Mouse (Mus musculus): ENCODE measurements at regions not wholly inside any gene's neighbourhood (a gene's known extent, or its start where the extent isn't known, plus 50 kb on each side); places are given as distances from the start of the nearest gene placed in this dataset.

GRCm38 (mm10) chr16:24092616-24093525 is 104.2 kb upstream of the Bcl6 start:
- no peak for DNase-seq

DNA sequence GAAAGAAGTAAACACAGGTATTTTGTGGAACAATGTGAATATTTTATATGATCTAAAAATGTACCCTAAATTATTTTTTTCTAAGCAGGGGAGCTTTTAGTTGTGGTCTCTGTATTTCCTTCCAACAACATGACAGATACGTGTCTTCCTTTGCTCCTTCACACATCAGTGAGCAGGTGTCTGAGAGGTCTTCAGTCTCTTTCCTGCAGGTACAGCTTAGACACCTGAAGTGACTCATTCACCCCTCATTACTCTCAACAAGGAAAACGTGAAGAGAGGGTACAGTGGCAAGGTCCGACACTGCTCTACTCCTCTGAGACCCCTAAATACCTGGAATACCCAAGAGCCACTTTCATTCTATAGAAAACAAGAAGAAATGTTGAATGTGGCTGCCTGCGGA is 103.5 kb upstream of the Bcl6 start:
- DNase-seq = no peak

- DNase-seq = no peak
Measured at GRCm38 (mm10) chr16:24090981-24091380, 102.3 kb upstream of the Bcl6 start.

GRCm38 (mm10) chr16:24089840-24090762 is 101.4 kb upstream of the Bcl6 start:
- peak; percentile 18 for DNase-seq

- DNase-seq = no peak
Measured at GRCm38 (mm10) chr16:24083966-24084365, 95.3 kb upstream of the Bcl6 start.

- no peak for DNase-seq
Measured at GRCm38 (mm10) chr16:24080471-24080870, 91.8 kb upstream of the Bcl6 start.

DNA sequence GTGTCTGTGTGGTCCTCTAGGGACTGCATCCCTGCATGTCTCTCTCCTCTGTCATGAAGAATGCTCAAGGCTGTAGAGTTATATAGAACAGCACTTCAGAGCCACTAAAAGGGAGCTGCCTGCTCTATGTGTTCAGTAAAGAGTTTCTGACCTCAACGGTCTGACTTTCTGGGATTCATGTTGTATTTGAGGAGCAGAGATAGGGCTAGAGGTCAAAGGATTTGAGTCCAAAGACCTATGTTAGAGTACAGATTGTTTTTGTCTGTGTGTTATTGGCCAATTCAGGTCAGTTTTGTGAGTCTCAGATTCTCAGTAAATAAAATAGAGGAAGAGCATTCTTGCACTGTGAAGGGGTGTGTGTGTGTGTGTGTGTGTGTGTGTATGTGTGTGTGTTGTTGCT is 90.0 kb upstream of the Bcl6 start:
- no peak for DNase-seq

- no peak for DNase-seq
Measured at GRCm38 (mm10) chr16:24077428-24077827, 88.8 kb upstream of the Bcl6 start.

- DNase-seq = no peak
Measured at GRCm38 (mm10) chr16:24076799-24077136, 88.1 kb upstream of the Bcl6 start.

DNA sequence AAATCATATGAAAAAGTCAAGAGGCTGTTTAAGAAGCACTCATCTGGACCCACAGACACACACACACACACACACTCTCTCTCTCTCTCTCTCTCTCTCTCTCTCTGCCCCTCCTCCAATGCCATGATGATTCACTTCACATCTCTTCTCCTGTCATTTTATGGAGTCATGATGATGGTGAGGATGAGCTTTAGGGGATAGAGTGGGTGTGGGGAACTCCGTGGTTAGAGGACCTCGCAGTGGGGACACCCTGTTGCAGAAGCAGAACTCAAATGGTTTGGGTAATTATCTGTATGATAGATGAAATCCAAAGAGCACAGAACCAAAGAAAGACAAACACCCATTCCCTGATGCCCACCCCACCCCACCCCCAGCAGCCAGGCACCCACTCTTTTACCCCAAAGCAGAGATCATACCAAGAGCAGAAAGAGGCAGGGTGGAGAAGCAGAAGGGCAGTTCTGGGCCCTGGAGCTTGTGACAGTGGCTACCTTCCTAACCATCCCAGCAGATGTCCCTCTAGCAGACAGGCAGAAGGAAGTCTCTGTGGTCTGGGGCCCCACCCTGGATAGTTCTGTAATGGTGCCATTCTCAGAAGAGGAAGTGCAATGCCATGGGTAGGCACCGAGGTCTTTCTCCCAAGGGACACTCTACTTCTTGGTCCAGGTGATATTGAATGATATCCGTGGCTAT is 87.6 kb upstream of the Bcl6 start:
- DNase-seq = no peak

- DNase-seq = no peak
Measured at GRCm38 (mm10) chr16:24073613-24074244, 85.1 kb upstream of the Bcl6 start.

- no peak for DNase-seq
Measured at GRCm38 (mm10) chr16:24073065-24073464, 84.4 kb upstream of the Bcl6 start.

GRCm38 (mm10) chr16:24069411-24069810 is 80.8 kb upstream of the Bcl6 start:
- no peak for DNase-seq

- DNase-seq = no peak
Measured at GRCm38 (mm10) chr16:24068250-24068813, 79.7 kb upstream of the Bcl6 start.

DNA sequence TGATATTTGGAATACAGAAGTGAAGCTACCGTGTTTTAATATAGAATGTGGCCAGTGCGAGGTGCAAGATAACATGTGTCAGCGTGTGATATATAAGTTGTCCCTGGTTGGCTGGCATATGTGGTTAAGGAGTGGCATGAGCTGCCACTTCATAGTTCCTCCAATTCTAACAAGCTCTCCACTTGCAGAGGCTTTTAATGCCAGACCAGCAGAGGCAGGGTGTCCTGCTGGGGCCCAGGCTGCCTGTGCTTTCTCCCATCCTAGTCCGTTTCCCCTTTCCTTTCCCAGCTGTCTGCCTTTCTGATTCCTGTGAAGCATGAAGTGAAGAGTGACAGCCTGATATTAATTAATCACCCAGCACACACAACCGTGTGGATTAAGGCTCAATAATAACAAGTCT is 73.7 kb upstream of the Bcl6 start:
- no peak for DNase-seq

DNA sequence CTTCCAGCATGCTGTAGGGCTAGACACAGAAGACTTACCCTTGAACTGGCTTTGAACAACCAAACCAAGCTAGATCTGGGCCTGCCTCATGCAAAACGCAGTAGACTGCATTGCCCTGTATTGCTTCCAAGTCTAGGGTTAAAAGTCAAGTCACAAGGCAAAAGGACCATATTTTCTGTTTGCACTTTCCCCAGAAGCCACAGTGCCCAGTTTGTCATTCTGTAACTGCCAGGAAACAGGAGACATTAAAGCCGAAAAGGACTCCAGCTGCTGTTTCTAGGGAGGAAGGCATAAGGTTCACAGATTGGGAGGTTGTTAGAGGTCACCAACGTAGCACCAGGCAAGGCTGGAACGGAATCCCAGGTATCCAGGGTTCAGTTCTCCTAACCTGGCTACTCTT is 72.8 kb upstream of the Bcl6 start:
- no peak for DNase-seq

DNA sequence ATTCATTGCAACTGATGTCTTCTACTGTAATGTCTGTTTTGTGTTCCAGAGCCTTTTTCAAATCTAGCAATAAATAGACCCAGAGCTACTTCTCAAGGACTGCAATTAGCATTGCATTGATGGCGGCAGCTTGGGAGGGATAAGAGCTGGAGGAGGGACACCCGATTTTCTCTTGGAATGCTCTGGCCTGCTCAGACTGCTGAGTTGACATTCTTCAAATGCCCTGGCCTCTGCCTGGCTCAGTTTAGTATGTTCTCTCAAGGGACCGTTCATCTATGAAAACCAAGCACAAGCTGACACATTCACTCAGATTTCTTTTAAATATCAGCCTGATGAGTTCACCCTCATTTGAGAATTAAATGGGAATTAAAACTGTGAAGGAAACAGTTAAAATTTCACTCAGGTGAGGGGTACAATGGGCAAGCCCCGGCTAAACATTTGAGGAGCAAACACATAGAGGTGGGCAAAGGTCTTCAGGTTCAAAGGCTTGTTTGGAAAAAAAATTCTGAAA is 70.5 kb upstream of the Bcl6 start:
- DNase-seq = no peak

DNA sequence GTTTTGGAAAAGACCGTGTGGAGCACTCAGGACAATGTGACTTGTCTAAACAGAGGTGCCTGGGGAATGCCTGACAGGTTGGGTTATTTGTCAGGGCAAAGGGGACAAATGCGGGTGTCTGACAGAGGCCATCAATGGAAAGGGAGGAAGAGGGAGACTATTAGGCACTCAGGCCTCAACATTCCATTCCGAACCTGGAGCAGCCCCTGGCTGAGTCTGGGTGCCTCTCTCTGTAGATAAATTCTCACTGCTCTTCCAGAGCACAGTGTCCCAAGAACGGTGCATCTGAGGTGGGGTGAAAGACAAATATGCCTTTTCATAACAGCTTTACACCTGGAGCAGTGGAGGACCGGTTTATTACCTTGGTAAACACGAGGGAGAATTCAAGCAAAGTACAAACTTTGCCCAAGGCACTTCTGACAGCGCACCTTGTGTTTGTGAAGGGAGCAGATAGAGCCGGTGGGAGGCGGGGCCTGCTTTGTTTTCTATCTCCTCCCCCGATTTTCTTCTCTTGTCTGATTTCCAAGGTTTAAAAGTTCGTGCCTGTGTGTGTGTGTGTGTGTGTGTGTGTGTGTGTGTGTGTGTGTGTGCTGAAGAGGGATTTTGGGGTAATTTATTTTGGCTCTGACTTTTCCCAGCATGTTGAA is 68.4 kb upstream of the Bcl6 start:
- peak; percentile 42 for DNase-seq

- no peak for DNase-seq
Measured at GRCm38 (mm10) chr16:24056123-24056884, 67.7 kb upstream of the Bcl6 start.

DNA sequence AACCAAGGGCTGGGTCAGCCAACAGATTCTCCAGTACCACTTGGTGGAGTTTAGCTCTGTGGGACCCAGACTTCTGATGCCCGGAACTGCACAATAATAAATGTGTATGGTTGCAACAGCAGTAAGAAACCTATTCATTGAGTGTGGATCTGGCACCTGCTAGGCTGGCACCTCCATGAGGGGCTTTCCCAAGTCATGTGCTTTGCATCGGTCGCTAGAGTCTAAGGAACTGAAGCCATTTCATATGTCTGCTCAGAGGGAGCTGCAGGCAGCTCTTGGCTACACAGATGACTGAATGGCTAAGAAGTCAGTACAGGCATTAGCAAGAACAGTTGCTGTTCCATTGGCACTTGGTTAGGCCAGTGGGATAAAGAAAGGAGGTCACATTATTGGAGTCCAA is 65.6 kb upstream of the Bcl6 start:
- no peak for DNase-seq

Measured in adrenal gland, postnatal 14 days (tissue).